Mouse (Mus musculus) testis, adult 2 months (tissue): Measurements from ENCODE around the gene Pcna.

Source experiments
- CTCF ChIP-seq: fragments of 200-500 bp; IDR thresholded peaks from 2 replicates; pipeline ENCODE4 v1.5.1; 2012; ENCODE audit warnings: low read depth, mild to moderate bottlenecking, inconsistent platforms, low read length, moderate library complexity; ENCODE audit not compliant: control insufficient read depth, insufficient read depth, insufficient replicate concordance
- POLR2A ChIP-seq: fragments of 200-500 bp; IDR thresholded peaks from 2 replicates; pipeline ENCODE4 v1.6.1; 2012; ENCODE audit warnings: low read depth, mild to moderate bottlenecking, inconsistent platforms, low read length, moderate library complexity; ENCODE audit not compliant: control insufficient read depth

GRCm38 (mm10) chr2:132270331-132270951 is 17.3 kb upstream of the Pcna start:
- TF ChIP-seq POLR2A = no peak
- no peak for TF ChIP-seq CTCF
